Mouse (Mus musculus) embryonic fibroblast, embryonic 13.5 days (primary cell): Measurements from ENCODE around the gene Haus7.

ENCODE experiments used
- CTCF ChIP-seq: IDR thresholded peaks from 2 replicates; pipeline ENCODE4 v1.5.1; 2011; ENCODE audit warnings: mild to moderate bottlenecking, control low read depth, low read length, moderate library complexity, borderline replicate concordance; ENCODE audit not compliant: insufficient read depth
- POLR2A ChIP-seq: IDR thresholded peaks from 2 replicates; pipeline ENCODE4 v1.6.1; 2011; ENCODE audit warnings: low read depth, mild to moderate bottlenecking, control low read depth, low read length, moderate library complexity

DNA sequence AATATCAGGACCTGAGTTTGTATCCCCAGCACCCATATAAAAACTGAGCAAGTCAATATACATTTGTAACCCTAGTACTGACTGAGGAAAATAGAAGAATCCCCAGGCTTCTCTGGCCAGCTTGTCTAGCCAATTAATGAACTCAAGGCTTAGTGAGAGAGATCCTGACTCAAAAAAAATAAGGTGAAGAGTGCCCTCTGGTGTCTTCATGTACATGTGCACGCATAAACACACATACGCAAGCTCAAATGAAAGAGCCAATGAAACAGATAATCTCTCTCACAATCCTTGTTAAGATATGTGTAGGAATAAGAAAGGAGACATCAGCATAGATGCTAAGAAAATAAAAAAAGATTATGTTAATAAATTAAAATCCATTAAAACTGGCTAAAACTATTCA, 28.8 kb downstream of the Haus7 start:
- no peak for TF ChIP-seq POLR2A
- TF ChIP-seq CTCF, result no peak
